Mouse (Mus musculus) CH12.LX (cell line): ENCODE results near the gene Zfpm1.

ENCODE experiments used
- CTCF ChIP-seq, 2 experiments: IDR thresholded peaks in 1 of 2; conservative IDR thresholded peaks in 1 of 2; 2 replicates each; pipeline ENCODE4 v1.5.1; 2011 to 2012; ENCODE audit warnings: low read depth in 2 of 2, low read length in 2 of 2, improper control_type of control experiment in 1 of 2, inconsistent platforms in 1 of 2, mild to moderate bottlenecking in 1 of 2, moderate library complexity in 1 of 2
- MAFK ChIP-seq: IDR thresholded peaks from 2 replicates; pipeline ENCODE4 v1.6.1; 2011; ENCODE audit warnings: low read length, improper control_type of control experiment; ENCODE audit not compliant: insufficient replicate concordance
- PAX5 ChIP-seq: IDR thresholded peaks from 2 replicates; pipeline ENCODE4 v1.6.1; 2012; ENCODE audit warnings: low read length, inconsistent platforms, mixed read lengths
- POLR2A ChIP-seq: IDR thresholded peaks from 2 replicates; pipeline ENCODE4 v1.6.1; 2011; ENCODE audit warnings: low read depth, mild to moderate bottlenecking, improper control_type of control experiment, low read length
- SIN3A ChIP-seq: IDR thresholded peaks from 2 replicates; pipeline ENCODE4 v1.6.1; 2012; ENCODE audit warnings: low read length, improper control_type of control experiment, inconsistent platforms
- TBP ChIP-seq: conservative IDR thresholded peaks from 2 replicates; pipeline ENCODE4 v1.6.1; 2011; ENCODE audit warnings: low read depth, low read length, improper control_type of control experiment
- USF1 ChIP-seq: IDR thresholded peaks from 2 replicates; pipeline ENCODE4 v1.6.1; 2014; ENCODE audit warnings: low read depth, mild to moderate bottlenecking, inconsistent platforms, low read length, improper control_type of control experiment
- ZKSCAN1 ChIP-seq: IDR thresholded peaks from 2 replicates; pipeline ENCODE4 v1.6.1; 2012; ENCODE audit warnings: low read depth, inconsistent platforms, low read length, improper control_type of control experiment, borderline replicate concordance
- ZNF384 ChIP-seq: IDR thresholded peaks from 2 replicates; pipeline ENCODE4 v1.6.1; 2012; ENCODE audit warnings: low read depth, low read length, improper control_type of control experiment, inconsistent platforms

DNA sequence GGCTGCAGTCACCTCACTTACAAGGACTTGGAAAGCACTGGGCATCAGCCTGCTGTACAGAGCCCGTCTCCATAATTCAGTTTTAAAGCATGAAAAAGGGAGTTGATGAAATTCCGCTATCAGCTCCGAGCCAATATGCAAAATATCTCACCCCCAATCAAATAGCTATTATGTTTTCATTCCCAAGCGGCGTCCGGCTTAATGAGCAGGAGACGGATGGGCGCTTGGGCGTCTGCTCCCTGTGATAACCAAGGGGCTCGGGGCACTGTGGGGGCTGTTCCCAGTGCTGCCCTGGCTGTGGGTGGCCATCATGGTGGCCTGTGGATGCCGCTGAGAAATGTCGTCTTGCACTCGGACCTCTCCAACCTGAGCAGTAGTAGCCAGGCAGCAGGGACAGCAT, 19.1 kb downstream of the Zfpm1 start:
- no peak for TF ChIP-seq ZNF384
- no peak for TF ChIP-seq TBP
- no peak for TF ChIP-seq CTCF (conservative IDR thresholded peaks at IDR 0.05 in 1 of 2, IDR thresholded peaks at IDR 0.05 in 1 of 2; ENCODE audit: low read depth in 2 of 2, low read length in 2 of 2)
- TF ChIP-seq USF1: no peak
- TF ChIP-seq PAX5: no peak
- TF ChIP-seq MAFK: no peak
- TF ChIP-seq SIN3A: no peak
- TF ChIP-seq POLR2A: no peak
- TF ChIP-seq ZKSCAN1: no peak
